Mouse (Mus musculus) gonadal fat pad, adult 2 months (tissue): ENCODE measurements around the gene Arrdc5. TPM values are rescaled to one million over a fixed set of nuclear protein-coding genes. Genes with fewer than 3 reads are reported as not detected.
"Not testable (repeated sequence)": the region's sequence is repeated elsewhere in the genome, so short reads cannot be mapped to it uniquely, and the experiment has no call there.

Experiments used
- DNase-seq: peaks from one replicate; pipeline ENCODE4 v3.0.0-alpha.2; 2012; ENCODE audit warnings: low read depth
- polyA plus RNA-seq: library from polyadenylated mRNA; depleted of rRNA; stranded (reverse); fragments of >200 nt; gene quantifications from 2 replicates; pipeline ENCODE4 v1.2.3, GENCODE M21; 2012

The Arrdc5 gene
- polyA plus RNA-seq, 1 experiment = 0.36 TPM

DNA sequence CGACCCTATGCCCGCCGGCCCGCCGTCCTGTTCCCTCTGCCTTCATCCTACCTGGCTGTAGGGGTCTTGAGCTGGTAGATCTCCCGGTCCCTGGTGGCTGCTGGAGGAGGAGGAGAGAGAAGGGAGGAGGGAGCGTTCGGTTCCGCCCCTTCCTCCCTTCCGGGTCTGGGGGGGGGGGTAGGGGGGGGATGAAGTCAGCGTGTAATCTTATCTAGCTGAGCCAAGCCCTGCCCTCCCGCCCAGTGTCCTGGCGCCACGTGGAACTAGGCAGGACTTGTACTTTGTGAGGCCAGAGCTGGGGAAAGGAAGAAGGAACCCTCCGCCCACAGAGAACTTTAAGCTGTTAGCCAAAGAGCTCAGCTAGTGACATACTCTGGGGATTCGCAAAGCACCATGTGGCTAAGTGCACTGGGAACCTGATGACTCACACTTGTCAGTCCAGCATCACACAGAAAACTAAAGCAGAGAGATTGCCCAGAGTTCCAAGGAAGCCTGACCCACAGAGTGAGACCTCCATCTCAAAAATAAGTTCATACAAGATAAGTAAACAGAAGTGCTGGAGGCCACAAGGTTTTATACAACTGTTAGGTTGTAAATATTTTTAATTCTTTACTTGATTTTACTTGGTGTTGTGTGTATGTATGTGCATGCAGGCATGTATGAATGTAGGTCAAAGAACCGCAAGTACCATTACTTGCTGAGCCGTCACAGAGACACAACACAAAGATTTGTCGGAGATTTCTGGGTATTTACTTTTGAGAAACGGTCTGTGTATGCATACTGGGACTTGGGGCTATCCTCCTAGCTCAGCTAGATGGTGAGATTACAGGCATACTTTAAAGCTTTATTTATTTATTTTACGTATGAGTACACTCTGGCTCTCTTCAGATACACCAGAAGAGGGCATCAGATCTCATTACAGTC is 23.2 kb downstream of the Arrdc5 start, which contains the start of gene Ticam1:
Gene Ticam1, minus strand, starts transcription at position 144 of the 924 bp plus-strand sequence.
- peak; percentile 83 for DNase-seq

- no peak for DNase-seq
Measured at GRCm38 (mm10) chr17:56275842-56276480, 24.1 kb downstream of the Arrdc5 start.

GRCm38 (mm10) chr17:56273986-56274385 is 26.1 kb downstream of the Arrdc5 start:
- DNase-seq = no peak

- DNase-seq = no peak
Measured at GRCm38 (mm10) chr17:56273482-56273881, 26.6 kb downstream of the Arrdc5 start.

GRCm38 (mm10) chr17:56272644-56273043 is 27.4 kb downstream of the Arrdc5 start:
- DNase-seq = no peak

- DNase-seq = no peak
Measured at GRCm38 (mm10) chr17:56271609-56272253, 28.4 kb downstream of the Arrdc5 start.

DNA sequence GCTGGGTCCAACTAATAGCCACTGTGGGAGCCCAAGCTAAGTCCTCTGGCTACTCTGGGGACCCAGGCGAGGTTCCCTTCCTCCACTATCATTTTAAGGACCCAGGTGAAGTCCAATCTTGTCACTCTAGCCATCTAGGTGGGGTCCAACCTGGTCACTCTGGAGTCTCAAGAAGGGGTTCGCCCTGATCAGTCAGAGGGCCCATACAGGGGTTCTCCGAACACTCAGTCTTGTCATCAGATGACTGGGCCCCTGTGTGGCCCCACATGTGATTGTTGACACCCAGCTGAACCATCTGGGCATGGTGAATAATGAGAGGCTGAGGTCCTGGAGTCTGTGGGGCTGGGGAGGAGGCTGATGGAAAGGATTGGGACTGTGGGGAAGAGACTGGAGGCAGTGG is 30.3 kb downstream of the Arrdc5 start:
- no peak for DNase-seq

GRCm38 (mm10) chr17:56269153-56269630 is 30.9 kb downstream of the Arrdc5 start:
- no peak for DNase-seq

GRCm38 (mm10) chr17:56266271-56266670 is 33.8 kb downstream of the Arrdc5 start:
- DNase-seq = no peak

GRCm38 (mm10) chr17:56265869-56266268 is 34.2 kb downstream of the Arrdc5 start:
- DNase-seq = no peak

- DNase-seq = no peak
Measured at GRCm38 (mm10) chr17:56265011-56265410, 35.1 kb downstream of the Arrdc5 start.

DNA sequence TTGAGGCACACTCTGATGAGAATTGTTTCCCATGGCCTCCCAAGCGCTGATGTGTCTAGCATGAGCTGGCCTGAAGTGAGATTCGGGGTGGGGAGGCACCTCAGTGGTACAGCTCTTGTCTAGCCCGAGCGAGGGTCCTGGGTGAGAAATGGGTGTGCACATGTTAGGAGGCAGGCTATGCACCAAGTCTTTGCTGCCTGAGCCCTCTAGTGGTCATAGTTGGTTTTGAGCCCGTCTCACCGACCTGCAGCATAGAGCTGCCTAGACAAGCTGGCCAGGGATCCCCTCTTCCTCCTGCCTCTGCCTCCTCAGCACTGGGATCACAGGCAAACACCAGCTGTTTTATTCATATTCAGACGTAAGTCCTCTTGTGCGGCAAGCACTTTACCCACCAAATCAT is 36.1 kb downstream of the Arrdc5 start:
- no peak for DNase-seq

DNA sequence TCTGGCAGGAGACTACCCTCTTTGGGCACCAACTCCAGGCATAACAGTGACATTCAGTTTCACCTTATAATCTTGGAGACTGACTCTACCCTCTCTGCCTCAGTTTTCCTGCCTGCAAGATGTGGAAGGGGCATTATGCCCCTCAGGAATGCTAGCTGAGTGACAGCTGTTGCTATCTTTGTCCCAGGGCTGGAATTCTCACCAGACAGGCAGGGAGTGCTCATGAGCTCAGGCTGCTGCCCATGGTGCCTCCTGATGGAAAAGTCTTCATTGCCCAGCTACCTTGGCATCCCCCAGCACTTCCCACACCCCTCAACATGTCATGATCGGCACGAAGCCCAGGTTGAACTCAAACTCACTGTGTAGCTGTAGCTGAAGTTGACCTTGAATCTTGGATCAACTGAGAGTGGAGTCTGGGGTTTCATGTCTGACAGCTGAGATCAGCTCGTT is 37.4 kb downstream of the Arrdc5 start:
- no peak for DNase-seq

GRCm38 (mm10) chr17:56261166-56261565 is 38.9 kb downstream of the Arrdc5 start:
- no peak for DNase-seq

- DNase-seq = no peak
Measured at GRCm38 (mm10) chr17:56259301-56260037, 40.6 kb downstream of the Arrdc5 start.

DNA sequence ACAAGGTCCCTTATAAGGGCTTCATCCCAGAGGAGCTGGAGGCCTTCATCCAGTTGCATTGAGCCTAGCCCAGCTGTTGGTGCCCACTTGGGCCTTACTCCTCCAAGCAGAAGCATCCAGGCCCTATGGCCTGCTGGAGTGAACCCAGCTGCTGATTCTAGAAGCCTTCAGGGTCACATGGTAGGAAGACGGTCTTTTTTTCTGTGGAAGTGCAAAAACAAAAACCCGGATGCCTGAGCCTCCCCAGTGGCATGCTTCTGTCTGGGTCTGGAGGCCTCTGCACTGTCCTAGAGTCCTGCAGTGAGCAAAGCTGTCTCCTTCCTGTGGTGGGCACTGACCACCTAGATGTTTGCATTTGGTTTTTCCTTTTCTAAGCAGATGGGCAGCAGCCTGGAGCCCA is 41.3 kb downstream of the Arrdc5 start:
- not testable (repeated sequence) for DNase-seq

DNA sequence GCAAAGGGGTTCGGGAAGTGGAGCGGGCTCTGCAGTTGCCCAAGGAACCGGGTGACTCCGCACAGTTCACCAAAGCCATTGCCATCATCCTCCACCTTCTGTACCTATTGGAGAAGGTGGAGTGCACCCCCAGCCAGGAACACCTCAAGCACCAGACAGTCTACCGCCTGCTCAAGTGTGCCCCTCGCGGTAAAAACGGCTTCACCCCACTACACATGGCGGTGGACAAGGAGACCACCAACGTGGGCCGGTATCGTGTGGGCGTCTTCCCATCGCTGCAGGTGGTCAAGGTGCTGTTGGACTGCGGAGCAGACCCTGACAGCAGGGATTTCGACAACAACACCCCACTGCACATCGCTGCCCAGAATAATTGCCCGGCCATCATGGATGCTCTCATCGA is 41.8 kb downstream of the Arrdc5 start:
- not testable (repeated sequence) for DNase-seq

GRCm38 (mm10) chr17:56257181-56257894 is 42.7 kb downstream of the Arrdc5 start:
- no peak for DNase-seq

DNA sequence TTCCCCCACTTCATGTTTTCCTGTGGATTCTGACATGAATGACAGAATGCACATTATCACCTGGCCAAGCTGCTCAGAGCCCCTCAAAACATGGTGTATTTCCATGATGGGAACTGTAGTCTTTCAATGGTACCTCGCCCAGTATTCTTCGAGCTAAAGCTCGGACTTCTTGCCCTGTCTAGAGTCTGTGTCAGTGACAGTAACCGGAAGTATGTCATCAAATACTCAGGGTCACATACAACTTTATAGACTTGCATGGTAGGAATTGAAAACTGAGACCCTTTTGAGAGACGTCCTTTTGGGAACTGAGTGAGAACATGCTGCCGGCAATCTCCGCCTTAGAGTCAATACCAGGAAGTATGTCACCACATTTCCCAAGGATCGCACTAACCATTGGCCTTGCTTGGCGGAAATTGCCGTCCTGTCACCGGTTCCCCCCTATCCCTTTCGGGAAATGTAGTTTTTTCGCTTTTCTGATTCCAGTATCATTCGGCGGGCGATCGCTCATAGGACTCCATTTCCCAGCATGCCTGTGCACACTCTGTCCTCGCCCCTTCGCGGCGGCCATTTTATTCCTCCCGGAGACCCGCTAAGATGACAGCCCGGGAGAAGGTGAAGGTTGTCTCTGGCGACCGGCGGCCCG is 43.7 kb downstream of the Arrdc5 start, which contains the start of gene Fem1a:
Gene Fem1a, plus strand, starts transcription at position 572 of the 643 bp plus-strand sequence.
- peak; percentile 96 for DNase-seq

GRCm38 (mm10) chr17:56255863-56256238 is 44.2 kb downstream of the Arrdc5 start:
- DNase-seq = peak; percentile 77
